Mouse (Mus musculus): ENCODE measurements around the gene Hoxa3. TPM values are rescaled to one million over a fixed set of nuclear protein-coding genes. Genes with fewer than 3 reads are reported as not detected.

Gene Hoxa3
- polyA plus RNA-seq, 1 experiment from 2014 or later = 0.91 TPM

DNA sequence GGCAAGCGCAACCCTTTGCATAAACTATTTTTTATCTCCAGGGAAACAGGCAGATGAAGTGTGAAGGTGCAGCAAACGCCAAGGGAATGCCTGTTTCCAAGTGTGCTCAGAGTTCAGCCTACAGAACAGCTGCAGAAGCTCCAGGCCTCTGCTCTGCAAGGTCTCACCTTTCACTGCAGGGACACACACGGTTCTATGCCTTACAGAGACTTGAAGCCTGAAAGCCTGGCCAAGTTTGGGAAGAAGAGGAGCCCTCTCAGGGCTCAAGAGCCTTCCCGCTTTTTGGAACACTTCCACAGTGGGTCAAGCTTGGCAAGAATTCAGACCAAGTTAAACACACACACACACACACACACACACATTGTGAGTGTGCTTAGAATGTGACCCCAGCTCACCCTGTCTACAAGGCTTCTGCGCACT is 24.0 kb downstream of the Hoxa3 start:
- Histone ChIP-seq H3K4me3 (ENCODE audit: low read depth, low read length) (no peak overlapping the region), H3K4me2 (ENCODE audit: low read depth, low read length) (no peak overlapping the region), H3K27me3 (ENCODE audit: control insufficient read depth, insufficient read depth, low read length) (peaks cover 93% of the 10 kb centered on the region), H3K9me3 (replicated peaks; ENCODE audit: control insufficient read depth, low read length) (no peaks in the 10 kb centered on the region), H3K9ac (replicated peaks; ENCODE audit: low read length) (no peak overlapping the region), H3K4me1 (ENCODE audit: control insufficient read depth, insufficient read depth, low read length) (peaks cover 2% of the 10 kb centered on the region; the same call in 1 of the 2 replicates), H3K27ac (replicated peaks; ENCODE audit: low read depth, low read length) (no peak overlapping the region), H3K36me3 (replicated peaks; ENCODE audit: control insufficient read depth, insufficient read depth, low read depth, low read length) (no peaks in the 10 kb centered on the region)
- ATAC-seq (replicated peaks; ENCODE audit: insufficient number of reproducible peaks, low FRiP score, low TSS enrichment, low read depth) (no peak), DNase-seq (ENCODE audit: low spot score) (no peak)
- WGBS = 9% methylated on average over 5 of the region's 5 CpGs

DNA sequence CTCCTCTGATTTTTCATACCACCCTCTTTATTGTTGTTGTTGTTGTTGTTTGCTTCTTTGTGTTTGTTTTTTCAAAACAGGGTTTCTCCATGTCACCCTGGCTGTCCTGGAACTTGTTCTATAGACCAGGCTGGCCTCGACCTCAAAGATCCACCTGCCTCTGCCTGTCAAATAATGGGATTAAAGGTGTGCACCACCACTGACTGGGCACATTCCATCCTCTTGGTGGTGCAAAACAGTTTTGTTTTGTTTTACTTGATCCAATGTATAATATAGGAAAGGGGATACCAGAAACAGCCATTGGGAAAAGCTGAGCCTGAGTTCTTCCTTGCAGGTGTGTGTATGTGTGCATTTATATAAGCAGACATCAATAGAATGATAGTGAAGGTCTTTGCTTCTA is 26.6 kb downstream of the Hoxa3 start:
- DNase-seq (ENCODE audit: low spot score) (no peak), ATAC-seq (replicated peaks; ENCODE audit: insufficient number of reproducible peaks, low FRiP score, low TSS enrichment, low read depth) (no peak)
- Histone ChIP-seq H3K36me3 (replicated peaks; ENCODE audit: control insufficient read depth, insufficient read depth, low read depth, low read length) (no peaks in the 10 kb centered on the region), H3K4me3 (ENCODE audit: low read depth, low read length) (no peak overlapping the region), H3K27ac (replicated peaks; ENCODE audit: low read depth, low read length) (no peak overlapping the region), H3K9ac (replicated peaks; ENCODE audit: low read length) (no peak overlapping the region), H3K9me3 (replicated peaks; ENCODE audit: control insufficient read depth, low read length) (no peaks in the 10 kb centered on the region), H3K4me1 (ENCODE audit: control insufficient read depth, insufficient read depth, low read length) (peaks cover 2% of the 10 kb centered on the region; the same call in 1 of the 2 replicates), H3K4me2 (ENCODE audit: low read depth, low read length) (no peak overlapping the region), H3K27me3 (ENCODE audit: control insufficient read depth, insufficient read depth, low read length) (peaks cover 95% of the 10 kb centered on the region)
- 9% methylated on average over 1 of the region's 1 CpGs for WGBS

DNA sequence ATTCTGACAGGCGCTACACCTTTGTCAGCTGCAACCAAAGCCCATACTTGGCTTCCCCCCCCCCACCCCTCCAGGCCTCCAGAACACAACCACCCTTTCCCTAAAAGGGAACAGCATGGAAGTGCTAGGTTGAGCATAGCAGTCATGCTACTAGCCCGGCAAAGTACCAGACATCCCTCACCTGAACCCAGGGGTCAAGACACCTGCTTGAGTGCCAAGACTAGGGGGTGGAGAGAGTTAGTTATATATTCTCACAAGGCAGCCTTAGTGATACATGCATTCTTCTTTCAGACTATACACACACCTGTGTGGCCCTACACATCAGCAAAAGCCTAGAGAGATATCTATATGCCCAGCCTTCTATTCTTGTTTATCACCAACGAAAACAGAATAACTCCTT is 27.3 kb downstream of the Hoxa3 start:
- H3K9me3 ChIP-seq (replicated peaks; ENCODE audit: control insufficient read depth, low read length) = no peaks in the 10 kb centered on the region
- H3K4me1 ChIP-seq (ENCODE audit: control insufficient read depth, insufficient read depth, low read length) = no peaks in the 10 kb centered on the region
- H3K27ac ChIP-seq (replicated peaks; ENCODE audit: low read depth, low read length) = no peak overlapping the region
- 7% methylated on average over 3 of the region's 3 CpGs for WGBS
- no peak overlapping the region for H3K4me3 ChIP-seq (ENCODE audit: low read depth, low read length)
- no peak overlapping the region for H3K9ac ChIP-seq (replicated peaks; ENCODE audit: low read length)
- H3K36me3 ChIP-seq (replicated peaks; ENCODE audit: control insufficient read depth, insufficient read depth, low read depth, low read length) = no peaks in the 10 kb centered on the region
- no peak for ATAC-seq (replicated peaks; ENCODE audit: insufficient number of reproducible peaks, low FRiP score, low TSS enrichment, low read depth)
- DNase-seq (ENCODE audit: low spot score) = no peak
- no peak overlapping the region for H3K4me2 ChIP-seq (ENCODE audit: low read depth, low read length)
- H3K27me3 ChIP-seq (ENCODE audit: control insufficient read depth, insufficient read depth, low read length) = peaks cover 95% of the 10 kb centered on the region

DNA sequence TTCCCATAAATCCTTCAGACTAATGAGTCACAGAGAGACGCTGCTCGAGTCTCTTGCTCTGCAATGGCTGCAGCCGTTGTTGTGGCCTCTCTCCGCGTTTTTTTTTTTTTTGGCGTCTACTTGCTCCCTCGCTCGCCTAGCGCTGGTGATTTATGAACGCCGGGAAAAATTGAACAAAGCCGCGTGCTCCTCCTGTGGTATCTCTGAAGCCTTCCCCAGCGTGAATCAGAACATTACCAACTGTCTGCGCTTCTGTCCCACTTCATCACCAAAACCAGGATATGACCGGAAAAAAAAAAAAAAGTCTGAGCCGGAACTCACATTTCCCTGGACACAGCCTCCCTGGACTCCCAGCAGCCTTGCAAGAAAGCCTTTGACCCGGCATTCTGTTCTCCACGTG is 27.9 kb downstream of the Hoxa3 start:
- no peak overlapping the region for H3K4me2 ChIP-seq (ENCODE audit: low read depth, low read length)
- H3K36me3 ChIP-seq (replicated peaks; ENCODE audit: control insufficient read depth, insufficient read depth, low read depth, low read length) = no peaks in the 10 kb centered on the region
- H3K27me3 ChIP-seq (ENCODE audit: control insufficient read depth, insufficient read depth, low read length) = peaks cover 96% of the 10 kb centered on the region
- no peak for ATAC-seq (replicated peaks; ENCODE audit: insufficient number of reproducible peaks, low FRiP score, low TSS enrichment, low read depth)
- no peak overlapping the region for H3K9ac ChIP-seq (replicated peaks; ENCODE audit: low read length)
- H3K4me1 ChIP-seq (ENCODE audit: control insufficient read depth, insufficient read depth, low read length) = no peaks in the 10 kb centered on the region
- H3K9me3 ChIP-seq (replicated peaks; ENCODE audit: control insufficient read depth, low read length) = no peaks in the 10 kb centered on the region
- H3K4me3 ChIP-seq (ENCODE audit: low read depth, low read length) = no peak overlapping the region
- WGBS = 1% methylated on average over 19 of the region's 19 CpGs
- DNase-seq (ENCODE audit: low spot score) = no peak
- H3K27ac ChIP-seq (replicated peaks; ENCODE audit: low read depth, low read length) = no peak overlapping the region

GRCm38 (mm10) chr6:52184668-52185067 is 28.5 kb downstream of the Hoxa3 start:
- Histone ChIP-seq H3K36me3 (replicated peaks; ENCODE audit: control insufficient read depth, insufficient read depth, low read depth, low read length) (no peaks in the 10 kb centered on the region), H3K4me2 (ENCODE audit: low read depth, low read length) (no peak overlapping the region), H3K9me3 (replicated peaks; ENCODE audit: control insufficient read depth, low read length) (no peaks in the 10 kb centered on the region), H3K27ac (replicated peaks; ENCODE audit: low read depth, low read length) (no peak overlapping the region), H3K4me1 (ENCODE audit: control insufficient read depth, insufficient read depth, low read length) (no peaks in the 10 kb centered on the region), H3K9ac (replicated peaks; ENCODE audit: low read length) (no peak overlapping the region), H3K27me3 (ENCODE audit: control insufficient read depth, insufficient read depth, low read length) (peaks cover 96% of the 10 kb centered on the region), H3K4me3 (ENCODE audit: low read depth, low read length) (no peak overlapping the region)
- 4% methylated on average over 6 of the region's 6 CpGs for WGBS
- DNase-seq (ENCODE audit: low spot score) (no peak), ATAC-seq (replicated peaks; ENCODE audit: insufficient number of reproducible peaks, low FRiP score, low TSS enrichment, low read depth) (no peak)

DNA sequence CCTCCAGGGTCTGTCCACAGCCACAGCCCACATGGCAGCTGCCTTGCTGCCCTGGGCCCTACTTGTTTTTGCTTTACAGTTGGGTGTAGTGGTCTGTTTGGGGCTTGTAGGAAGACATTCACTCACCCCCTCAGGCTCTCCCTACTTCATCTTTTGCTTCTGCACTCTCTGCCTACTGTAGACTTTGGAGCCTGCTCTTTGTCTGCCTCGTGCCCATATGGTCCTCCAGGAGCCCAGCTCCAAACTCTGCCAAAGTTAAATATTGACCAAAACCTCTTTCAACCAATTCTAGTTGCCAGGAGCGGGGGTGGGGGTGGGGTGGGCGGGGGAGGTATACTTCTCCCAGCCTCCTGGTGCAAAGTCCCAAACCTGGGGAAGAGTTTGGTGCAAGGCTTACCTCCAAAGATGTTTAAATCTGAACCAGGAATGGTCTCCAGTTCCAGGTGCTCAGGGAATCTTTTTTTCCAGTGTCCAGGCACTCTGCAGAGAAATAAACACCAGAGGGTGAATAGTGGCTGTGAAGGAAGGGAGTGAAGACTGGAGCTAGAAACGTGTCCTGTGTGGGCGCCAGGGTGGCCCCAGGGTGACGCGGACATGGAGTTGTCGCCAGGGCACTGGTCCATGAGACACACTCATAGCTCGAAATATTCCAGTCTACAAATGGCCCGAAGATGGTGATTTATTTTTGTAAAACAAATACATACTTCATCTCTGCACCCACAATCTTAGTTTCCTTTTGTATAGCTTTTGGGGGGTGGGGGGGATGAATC is 29.6 kb downstream of the Hoxa3 start:
- Histone ChIP-seq H3K27ac (replicated peaks; ENCODE audit: low read depth, low read length) (no peak overlapping the region), H3K36me3 (replicated peaks; ENCODE audit: control insufficient read depth, insufficient read depth, low read depth, low read length) (no peaks in the 10 kb centered on the region), H3K9ac (replicated peaks; ENCODE audit: low read length) (no peak overlapping the region), H3K4me3 (ENCODE audit: low read depth, low read length) (no peak overlapping the region), H3K27me3 (ENCODE audit: control insufficient read depth, insufficient read depth, low read length) (peaks cover 97% of the 10 kb centered on the region), H3K9me3 (replicated peaks; ENCODE audit: control insufficient read depth, low read length) (no peaks in the 10 kb centered on the region), H3K4me1 (ENCODE audit: control insufficient read depth, insufficient read depth, low read length) (no peaks in the 10 kb centered on the region), H3K4me2 (ENCODE audit: low read depth, low read length) (no peak overlapping the region)
- DNase-seq (ENCODE audit: low spot score) (no peak), ATAC-seq (replicated peaks; ENCODE audit: insufficient number of reproducible peaks, low FRiP score, low TSS enrichment, low read depth) (no peak)
- 10% methylated on average over 10 of the region's 10 CpGs for WGBS

GRCm38 (mm10) chr6:52182793-52183192 is 30.3 kb downstream of the Hoxa3 start:
- Histone ChIP-seq H3K9me3 (replicated peaks; ENCODE audit: control insufficient read depth, low read length) (no peaks in the 10 kb centered on the region), H3K27ac (replicated peaks; ENCODE audit: low read depth, low read length) (no peak overlapping the region), H3K27me3 (ENCODE audit: control insufficient read depth, insufficient read depth, low read length) (peaks cover 99% of the 10 kb centered on the region), H3K4me3 (ENCODE audit: low read depth, low read length) (no peak overlapping the region), H3K4me1 (ENCODE audit: control insufficient read depth, insufficient read depth, low read length) (no peaks in the 10 kb centered on the region), H3K36me3 (replicated peaks; ENCODE audit: control insufficient read depth, insufficient read depth, low read depth, low read length) (no peaks in the 10 kb centered on the region), H3K9ac (replicated peaks; ENCODE audit: low read length) (no peak overlapping the region), H3K4me2 (ENCODE audit: low read depth, low read length) (no peak overlapping the region)
- DNase-seq (ENCODE audit: low spot score) (no peak), ATAC-seq (replicated peaks; ENCODE audit: insufficient number of reproducible peaks, low FRiP score, low TSS enrichment, low read depth) (no peak)
- 7% methylated on average over 1 of the region's 1 CpGs for WGBS

GRCm38 (mm10) chr6:52182030-52182429 is 31.1 kb downstream of the Hoxa3 start:
- H3K9me3 ChIP-seq (replicated peaks; ENCODE audit: control insufficient read depth, low read length) = no peaks in the 10 kb centered on the region
- H3K4me1 ChIP-seq (ENCODE audit: control insufficient read depth, insufficient read depth, low read length) = no peaks in the 10 kb centered on the region
- H3K27me3 ChIP-seq (ENCODE audit: control insufficient read depth, insufficient read depth, low read length) = peaks cover 99% of the 10 kb centered on the region
- H3K4me3 ChIP-seq (ENCODE audit: low read depth, low read length) = no peak overlapping the region
- no peak overlapping the region for H3K9ac ChIP-seq (replicated peaks; ENCODE audit: low read length)
- WGBS = 10% methylated on average over 2 of the region's 2 CpGs
- no peak for DNase-seq (ENCODE audit: low spot score)
- H3K27ac ChIP-seq (replicated peaks; ENCODE audit: low read depth, low read length) = no peak overlapping the region
- no peak overlapping the region for H3K4me2 ChIP-seq (ENCODE audit: low read depth, low read length)
- H3K36me3 ChIP-seq (replicated peaks; ENCODE audit: control insufficient read depth, insufficient read depth, low read depth, low read length) = no peaks in the 10 kb centered on the region
- no peak for ATAC-seq (replicated peaks; ENCODE audit: insufficient number of reproducible peaks, low FRiP score, low TSS enrichment, low read depth)

All from embryonic facial prominence, embryonic 11.5 days (tissue).